Mouse (Mus musculus): ENCODE measurements around the gene Rrp8. TPM values are rescaled to one million over a fixed set of nuclear protein-coding genes. Genes with fewer than 3 reads are reported as not detected.

Gene Rrp8
- 1 to 10 TPM; 8.9 to 9.0 TPM for total RNA-seq (2021)
- long read RNA-seq, experiment 1, transcript Rrp8-201 (7 exons, 3,053 nt), result major isoform, 11 of 16 reads
- long read RNA-seq, experiment 1, partial matches to known transcripts, result 1 of 16 reads
- long read RNA-seq, experiment 1, other reads (novel, unspliced or antisense), result 4 of 16 reads
- long read RNA-seq, experiment 2, transcript Rrp8-201 (7 exons, 3,053 nt), result major isoform, 16 of 23 reads
- long read RNA-seq, experiment 2, partial matches to known transcripts, result 1 of 23 reads
- long read RNA-seq, experiment 2, other reads (novel, unspliced or antisense), result 6 of 23 reads

DNA sequence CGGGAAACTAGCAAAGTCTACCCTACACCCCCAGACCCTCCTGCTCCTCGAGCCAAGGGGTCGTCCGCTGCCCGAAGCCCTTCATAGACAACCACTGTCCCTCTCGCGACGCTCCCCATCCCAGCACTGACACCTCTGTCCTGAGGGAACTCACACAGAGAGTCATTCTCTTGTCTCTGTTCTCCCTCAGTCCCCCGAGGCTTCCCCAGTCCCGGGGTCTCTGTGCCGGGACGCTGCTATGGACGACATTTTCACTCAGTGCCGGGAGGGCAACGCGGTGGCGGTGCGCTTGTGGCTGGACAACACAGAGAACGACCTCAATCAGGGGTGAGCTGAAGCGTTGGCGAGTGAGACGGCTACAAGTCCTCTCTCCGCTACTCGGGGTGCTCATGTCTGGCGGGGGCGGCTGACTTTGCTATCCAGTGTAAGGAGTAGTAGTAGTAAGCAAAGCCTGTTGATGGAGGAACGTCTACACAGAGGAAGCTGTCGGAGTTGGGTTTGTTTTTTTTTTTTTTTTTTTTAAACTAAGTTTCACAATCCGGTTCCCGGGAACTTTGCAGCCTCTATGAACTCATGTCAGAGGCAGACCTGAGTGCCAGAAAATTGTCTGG lies at the start of gene Rrp8:
Gene Rrp8, minus strand, starts transcription at position 475 of the 611 bp plus-strand sequence.
- DNase-seq, result no peak

DNA sequence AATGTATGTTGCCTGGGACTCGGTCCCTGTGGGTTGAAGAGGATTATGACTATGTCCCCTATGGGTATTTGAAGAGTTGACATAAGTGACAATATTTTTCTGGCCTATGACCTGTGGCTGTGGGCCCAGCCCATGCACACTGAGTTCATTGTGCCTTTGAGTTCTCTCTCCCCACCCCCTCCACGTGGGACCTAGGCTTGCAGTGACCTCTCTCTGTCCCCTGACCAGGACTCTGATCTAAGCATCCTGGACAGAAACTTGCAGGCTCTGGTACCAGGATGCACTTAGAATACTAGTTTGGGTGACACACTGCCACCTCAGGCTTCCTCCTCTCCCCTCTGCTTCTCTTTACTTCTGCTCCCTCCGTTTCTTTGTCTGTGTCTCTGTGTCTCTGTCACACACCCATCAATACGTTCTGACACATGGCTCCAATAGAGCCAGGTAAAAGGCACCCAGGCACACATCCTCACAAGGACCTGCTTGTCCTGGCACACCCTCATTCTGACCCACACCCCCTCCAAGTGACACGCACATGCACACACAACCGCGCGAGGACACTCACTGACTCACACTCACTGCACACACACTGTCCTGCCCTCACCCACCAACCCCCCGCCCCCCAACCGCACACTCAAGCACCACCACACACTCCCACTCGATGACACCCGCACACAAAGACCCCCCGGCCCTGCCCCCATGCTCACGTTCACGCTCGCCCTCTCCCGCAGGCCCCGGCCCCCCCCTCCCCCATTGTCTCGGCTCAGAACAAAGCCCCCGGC lies 49.5 kb upstream of the Rrp8 start:
- DNase-seq, result no peak

DNA sequence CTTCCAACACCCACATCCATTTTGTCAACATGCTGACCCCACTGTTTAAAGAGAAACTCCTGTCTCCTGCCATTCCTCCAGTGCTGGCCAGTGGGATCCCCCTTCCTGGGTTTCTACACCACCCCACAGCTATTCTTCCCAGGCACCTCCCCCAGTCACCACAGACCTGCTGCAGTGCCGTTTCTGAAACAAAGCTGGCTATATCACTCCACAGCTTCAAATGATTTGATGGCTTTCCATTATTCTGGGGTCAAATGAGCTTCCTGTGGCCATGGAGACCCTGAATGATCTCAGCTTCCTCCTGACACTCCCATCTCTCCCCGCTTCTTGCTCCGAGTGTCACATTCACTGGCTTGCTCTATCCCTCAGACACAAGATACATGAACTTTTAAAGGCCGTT lies 47.4 kb upstream of the Rrp8 start:
- DNase-seq, result no peak

DNA sequence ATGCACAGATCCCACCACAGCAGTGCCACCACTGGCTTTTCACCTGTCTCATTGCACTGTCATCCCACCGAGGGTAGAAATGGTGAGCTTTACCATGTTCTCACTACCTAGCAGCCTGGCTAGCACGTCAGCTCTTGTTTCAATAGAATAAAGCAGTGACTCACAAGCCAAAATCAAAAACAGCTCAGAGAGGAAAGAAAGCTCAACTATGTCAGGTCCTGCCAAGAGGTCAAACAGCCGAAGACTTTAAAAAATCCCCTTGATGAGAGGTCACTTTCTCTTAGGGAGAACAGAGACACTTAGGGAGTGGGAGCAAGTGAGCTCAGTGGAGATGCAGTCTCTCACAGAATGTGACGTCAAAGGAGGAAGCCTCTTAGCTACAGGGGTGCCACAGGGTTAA lies 46.7 kb upstream of the Rrp8 start:
- no peak for DNase-seq

DNA sequence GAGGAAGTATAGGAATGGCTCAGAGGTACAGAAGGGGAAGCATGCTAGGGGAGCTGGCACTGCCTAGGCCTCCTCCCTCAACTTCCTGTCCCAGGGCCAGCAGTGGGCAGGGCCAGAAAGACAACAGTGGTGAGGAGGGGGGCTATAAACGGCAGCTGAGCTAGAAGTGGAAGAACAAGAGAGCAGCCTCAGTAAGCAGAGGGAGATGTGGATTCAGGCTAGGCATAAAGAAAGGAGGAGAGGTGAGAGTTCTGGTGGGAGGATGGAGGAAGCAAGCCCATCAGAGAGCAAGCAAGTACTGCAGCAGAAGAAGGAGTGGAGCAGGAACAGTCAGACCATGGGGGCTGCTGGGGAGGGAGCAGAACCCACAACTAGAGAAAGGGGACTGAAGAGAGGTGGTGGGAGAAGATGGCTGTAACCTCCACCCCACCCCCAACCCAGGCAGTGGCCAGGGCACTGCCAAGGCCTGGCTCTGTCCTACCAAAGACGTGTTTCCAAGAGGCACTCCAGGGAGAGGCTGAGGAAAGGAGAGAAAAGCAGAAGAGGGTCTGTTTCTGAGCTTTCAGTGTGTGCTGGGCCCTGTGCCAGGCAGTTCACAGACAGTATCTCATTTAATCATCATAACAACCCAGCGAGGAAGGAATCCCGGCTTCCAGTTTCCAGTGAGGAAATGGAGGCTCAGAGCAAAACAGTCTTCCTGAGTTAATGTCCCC lies 41.5 kb upstream of the Rrp8 start:
- DNase-seq, result peak; percentile 40

DNA sequence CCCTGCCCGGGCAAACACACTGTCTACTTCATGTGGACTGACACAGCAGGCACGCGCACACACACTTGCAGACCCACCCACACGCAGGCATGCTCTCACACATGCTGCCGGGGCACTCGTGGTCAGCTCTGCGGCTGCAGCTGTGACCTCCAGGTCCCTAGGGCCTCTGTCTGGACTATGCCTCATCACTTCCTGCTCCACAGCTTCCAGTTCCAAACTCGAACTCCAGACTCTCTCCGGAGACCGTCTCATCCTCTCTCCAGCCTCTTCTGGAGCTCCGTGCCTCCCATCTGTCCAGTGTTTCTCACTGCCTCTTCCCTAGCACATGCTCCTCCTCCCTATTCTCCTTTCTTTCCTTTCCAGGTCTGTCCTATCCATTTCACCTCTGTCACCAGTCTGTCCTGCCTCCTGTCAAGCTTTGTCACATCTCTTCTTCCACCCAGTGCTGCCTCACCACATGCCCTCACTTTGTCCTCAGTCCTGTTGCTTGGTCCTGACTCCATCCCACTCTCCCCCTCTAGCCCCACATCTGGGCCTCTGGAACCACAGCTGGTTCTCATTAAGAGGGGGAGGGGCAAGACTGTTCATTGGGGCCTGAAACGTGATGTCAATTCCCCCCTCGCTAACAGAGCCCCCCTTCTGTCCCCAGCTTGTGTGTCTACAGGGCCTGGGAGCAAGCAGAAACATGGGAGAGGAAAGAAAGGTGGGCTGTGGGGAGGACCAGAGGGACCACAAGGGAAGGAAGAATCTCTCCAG lies 40.8 kb upstream of the Rrp8 start:
- peak; percentile 86 for DNase-seq

DNA sequence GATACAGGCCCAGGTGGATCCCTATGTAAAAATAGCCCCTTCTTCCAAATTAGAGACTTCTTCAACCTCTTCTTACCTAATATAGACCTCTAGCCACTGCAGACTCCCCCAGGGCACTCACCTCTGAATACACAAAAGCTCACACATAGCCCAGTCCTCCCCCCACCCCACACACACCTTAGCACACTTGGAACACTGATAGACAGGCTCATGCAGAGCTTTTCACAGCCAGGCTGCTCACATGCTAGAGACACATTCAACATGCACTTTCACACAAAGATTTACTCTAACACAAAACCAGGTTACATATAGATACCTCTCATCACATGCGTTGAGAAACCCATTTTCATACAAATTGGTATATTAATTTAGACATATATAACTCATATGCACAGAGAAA lies 40.1 kb upstream of the Rrp8 start:
- DNase-seq, result no peak

DNA sequence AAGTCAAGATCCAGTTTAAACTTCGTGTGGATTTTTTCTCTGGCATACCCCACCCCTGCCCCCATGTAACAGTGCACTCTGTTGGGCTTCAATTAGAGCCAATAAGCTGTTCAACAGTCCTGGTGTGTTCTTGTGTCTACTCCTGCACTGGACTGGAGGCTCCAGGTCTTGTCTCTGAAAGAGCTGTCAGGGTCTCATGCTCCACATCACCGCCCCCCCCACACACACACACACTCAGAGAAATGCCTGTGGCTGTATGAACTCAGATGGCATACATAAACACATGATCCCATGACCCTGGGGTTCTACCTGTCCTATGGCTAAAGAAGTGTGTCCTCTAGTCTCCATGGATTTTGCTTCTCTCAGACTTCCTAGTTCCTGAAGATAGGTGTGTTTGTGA lies 38.8 kb upstream of the Rrp8 start:
- no peak for DNase-seq

DNA sequence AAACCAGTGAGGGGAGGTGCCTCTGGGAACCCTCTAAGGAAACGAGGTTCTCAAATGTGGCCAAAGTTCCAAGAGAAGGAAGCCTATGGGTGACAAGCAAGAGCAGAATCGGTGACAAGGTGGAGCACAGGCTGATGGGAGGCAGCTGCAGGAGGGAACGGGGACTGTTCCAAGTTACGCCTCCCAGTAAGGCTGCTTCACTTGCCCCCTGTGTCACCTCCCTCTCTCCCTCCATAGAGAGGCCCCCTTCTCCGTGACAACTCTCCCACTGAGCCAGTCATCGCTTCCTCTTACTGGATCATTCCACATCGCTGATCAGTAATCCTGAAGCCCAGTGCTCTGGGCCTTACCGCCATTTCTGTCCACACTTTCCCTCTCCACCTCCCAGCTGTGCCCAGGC lies 37.5 kb upstream of the Rrp8 start:
- no peak for DNase-seq

DNA sequence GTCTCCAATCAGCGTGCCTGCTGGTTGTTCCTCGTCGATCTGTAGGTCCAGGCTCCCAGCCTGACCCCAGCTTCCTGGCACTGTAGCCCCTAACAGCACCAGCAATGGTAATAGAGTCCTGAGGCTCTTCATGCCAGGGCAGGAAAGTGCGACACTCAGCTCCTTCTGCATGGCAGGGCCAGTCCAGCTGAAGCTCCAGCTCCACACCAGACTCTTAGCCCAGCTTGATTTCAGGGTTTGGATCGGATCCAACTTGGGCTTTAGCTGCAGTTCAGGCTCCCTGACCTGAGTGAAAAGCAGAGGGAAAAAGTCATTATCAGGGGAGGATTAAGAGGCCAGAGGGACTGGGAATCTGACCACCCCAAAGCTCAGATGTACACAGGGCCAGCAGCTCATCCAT lies 35.9 kb upstream of the Rrp8 start:
- no peak for DNase-seq

DNA sequence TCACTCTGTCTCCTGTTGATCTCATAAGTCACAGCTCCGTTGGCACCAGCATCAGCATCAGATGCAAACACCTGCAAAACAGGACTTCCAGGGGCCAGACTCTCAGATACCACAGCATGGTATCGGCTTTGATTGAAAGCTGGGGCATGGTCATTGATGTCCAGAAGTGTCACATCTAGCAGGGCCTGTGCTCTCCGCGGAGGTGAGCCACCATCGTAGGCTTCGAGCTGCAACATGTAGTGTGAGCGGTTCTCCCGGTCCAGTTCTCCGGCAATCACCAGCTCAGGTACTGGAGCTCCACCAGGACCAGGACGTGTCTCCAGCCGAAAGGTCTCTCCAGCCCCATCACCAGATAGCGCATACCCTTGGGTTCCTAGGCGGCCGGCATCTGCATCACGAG lies 35.1 kb upstream of the Rrp8 start:
- DNase-seq, result no peak

DNA sequence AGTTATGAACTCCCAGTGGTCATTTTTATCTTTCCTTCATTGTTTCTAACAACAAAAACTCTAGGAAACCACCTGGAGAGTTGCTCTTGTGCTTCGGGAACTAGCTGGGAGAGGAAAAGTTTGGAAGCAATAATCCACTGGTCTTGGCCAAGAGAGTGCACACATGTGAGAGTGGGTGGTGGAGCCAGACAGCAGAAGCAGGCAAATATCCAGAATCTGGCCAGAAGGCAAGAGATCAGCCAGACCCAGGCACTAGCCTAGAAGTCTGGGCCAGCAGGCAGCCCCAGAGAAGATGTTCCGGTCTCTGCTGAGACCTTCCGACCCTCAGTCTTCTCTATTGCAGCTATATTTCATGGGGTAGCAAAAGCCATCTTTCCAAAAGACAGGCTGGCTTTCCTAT lies 32.8 kb upstream of the Rrp8 start:
- peak; percentile 74 for DNase-seq

DNA sequence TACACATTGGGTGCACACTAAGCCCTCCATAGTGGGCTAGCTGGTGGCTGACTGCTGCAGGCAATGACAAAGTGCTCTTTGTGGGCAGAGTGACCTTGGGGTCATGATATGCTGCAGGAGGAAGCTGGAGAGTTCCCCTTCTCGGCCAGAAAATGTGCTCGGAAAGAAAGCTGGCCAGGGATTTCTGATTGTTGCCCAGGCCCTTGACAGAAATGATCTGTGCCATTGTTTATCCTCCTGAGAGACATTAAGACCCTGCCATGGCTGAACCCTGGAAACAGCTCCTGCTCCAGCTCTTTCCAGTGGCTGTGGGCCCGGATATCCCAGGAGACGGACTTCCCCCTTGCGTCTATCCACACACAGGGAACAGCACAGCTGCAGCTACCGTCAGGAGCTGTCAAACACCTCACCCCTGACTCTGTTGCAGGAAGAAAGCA lies 30.6 kb upstream of the Rrp8 start:
- no peak for DNase-seq

DNA sequence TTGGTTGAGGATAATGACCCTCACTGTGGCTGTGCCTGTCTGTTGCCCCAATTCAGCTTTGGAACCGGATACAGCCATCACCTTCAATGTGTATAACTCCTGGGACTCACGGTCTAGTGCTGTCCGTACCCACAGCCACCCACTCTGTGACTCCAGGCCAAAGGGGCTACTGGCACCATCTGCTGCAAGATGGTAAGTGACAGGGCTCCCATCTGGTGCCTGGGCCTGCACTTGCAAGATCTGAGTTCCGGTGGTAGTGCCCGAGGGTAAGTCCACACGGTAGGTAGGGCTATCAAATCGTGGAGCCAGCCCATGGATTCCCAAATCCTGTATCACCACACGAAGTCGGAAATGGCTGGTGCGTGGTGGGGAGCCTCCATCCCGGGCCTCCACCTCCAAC lies 27.1 kb upstream of the Rrp8 start:
- no peak for DNase-seq

DNA sequence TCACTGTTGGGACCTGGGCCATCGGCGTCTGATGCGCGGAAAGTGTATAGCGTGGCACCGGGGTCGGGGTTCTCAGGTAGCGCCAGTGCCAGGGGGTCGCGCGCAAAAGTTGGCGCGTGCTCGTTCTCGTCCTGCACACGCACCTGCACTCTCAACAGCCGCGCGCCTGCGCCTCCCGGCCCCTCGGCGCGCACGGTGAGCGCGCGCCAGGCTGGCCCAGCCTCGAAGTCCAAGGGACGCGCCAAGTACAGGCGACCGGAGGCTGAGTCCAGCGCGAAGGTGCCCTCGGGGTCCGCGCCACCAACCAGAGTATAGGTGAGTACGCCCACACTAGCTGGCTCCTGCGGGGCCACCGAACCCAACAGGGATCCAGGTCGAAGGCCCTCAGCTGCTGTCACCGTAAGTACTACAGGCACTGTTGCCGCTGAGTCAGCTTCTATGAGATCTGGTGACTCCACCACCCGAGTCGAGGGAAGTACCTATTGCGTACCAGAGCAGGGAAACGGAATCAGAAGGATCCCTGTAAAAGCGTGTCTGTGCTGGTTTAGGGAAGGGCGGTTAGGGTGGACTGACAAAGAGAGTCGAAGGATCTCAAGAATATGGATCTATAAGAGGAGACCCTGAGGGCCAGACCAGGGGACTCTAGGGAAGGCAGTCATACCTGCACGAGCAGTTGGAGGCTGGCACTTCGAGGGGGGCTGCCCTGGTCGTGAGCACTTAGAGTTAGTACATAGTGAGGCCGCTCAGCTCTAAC lies 25.5 kb upstream of the Rrp8 start:
- DNase-seq, result no peak

DNA sequence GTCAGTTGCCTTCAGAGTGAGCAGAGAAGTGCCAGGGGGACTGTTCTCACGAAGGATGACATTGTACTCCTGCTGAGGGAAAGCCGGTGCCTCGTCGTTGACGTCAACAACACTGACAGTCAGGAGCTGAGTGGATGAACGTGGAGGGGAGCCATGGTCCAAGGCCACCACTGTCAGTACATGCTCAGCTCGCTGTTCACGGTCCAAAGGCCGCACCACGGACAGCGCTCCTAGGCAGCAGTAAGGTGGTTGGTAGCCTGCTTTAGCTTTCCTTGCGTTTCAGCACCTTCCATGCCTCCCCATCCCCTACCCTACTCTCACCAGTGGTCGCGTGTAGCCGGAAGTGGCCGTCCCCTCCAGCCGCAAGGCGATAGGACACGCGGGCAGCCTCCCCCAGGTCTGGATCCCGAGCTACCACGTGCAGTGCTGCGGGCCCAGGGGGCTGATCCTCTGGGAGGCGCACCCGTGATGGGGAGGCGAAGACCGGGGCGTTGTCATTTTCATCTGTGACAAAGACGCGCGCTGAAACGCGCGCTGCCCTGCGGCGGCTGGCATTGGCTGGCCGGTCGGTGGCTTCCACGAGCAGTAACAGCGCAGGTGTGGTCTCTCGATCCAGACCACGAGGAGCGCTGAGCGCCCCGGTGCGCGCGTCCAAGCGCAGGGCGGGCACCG lies 24.8 kb upstream of the Rrp8 start:
- DNase-seq, result no peak

DNA sequence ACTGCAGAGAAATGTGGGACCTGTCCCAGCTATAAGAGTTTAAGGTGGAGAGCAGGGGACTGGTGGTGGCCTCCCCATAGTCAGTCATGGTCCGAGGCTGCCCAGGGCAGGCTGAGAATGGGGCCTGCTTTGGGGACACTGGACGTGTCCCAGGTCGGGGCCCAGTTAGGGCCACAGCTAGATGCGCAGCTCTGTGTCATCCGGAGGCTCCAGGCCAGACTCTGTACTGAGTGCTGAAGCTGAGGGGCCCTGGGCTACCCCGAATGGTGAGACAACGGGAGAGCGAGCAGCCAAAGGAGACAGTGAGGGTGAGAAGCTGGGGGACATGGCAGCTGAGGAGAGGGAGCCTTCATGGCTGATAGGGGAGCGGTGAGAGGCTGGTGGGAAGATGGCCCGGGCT lies 16.1 kb upstream of the Rrp8 start:
- DNase-seq, result no peak

DNA sequence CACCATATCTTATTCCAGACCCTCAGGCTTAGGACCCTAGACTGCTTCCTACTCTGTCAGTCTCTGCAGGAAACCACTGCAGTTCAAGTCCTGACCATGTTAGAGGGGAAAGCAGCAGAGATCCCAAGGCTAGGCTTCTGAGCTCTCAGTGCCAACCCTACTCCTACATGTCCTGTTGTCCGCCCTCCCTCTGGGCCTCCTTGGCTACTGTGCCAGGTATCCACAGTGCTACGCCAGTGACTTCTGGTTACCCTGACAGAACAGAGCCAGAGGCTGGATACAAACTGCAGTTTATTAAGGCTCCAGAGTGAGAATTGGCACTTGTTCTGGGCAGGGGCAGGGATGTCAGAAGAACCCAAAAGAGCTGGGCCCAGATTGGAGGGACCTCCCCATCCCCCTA lies 15.5 kb upstream of the Rrp8 start:
- no peak for DNase-seq

DNA sequence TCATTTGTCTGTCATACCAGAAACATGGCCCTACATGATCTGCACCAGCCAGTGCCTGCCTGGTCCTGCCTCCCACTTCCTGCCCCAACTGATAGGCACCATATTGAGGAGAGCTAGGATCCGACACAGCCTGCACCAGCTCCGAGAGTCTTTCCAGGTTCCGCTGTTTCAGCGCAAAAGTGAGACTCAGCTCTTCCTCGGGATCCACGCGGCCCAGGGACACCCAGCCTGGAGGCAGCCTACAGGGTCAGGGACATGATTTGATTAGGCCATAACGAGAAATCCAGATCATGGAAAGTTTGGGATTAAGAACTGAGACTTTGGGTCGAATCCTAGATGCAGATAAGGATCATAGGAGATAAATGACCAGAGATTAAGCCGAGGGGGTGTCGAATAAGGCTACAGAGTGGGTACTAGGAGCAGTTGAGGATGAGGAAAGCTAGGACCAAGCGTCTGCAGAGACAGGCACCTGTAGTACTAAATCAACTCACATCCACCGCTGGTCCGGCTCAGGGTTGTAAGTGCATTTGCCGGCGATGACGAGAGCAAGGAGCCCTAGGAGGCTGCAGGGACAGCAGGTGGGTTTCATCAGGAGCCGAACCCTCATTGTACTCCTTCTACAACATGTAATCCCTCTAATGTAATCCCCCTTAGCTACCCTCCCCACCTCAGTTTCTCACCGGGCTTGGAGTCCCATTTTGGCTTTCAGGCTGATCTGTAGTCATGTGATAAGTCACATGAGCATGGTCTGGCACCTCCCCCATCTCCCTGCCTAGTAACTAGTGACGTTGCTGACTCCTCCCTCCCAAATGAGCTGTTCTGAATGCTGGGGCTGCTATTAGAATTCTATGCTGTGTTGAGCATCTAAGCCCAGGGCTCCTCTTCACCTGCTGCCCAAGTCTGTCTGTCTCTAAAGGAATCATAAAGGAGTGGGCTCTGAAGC lies 14.6 kb upstream of the Rrp8 start, which contains the start of gene Tpp1:
Gene Tpp1, minus strand, starts transcription at position 745 of the 943 bp plus-strand sequence.
- peak; percentile 88 for DNase-seq
